20 mouse cellular contexts compared by ENCODE assay signal in the genomic region with DNA sequence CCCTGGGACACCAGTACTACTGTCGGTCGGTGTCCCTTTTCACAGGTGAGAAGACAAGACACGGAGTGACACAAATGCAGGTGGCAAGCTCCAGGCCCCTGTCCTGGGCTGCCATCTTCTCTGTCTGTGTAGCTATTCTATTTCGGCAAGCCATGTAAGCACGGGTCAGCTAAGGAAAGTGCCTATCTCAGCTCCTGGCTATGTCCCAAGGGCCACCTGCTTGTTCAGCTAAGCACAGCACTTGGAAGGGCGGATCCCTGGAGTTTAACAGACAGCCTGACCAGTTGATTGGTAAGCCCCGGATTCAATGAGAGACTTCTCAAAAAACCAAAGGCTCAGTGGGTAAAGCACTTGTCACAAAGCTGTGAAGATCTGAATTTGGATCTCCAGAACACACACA.
DNase-seq lines count a peak whose midpoint lies in the region; ATAC-seq and TF ChIP-seq lines count a peak whose summit lies in the region.
"Had no signal": no experiment of that assay in that cellular context is flagged by ENCODE, and none has a peak within 500 bp of the region (broad histone marks: within the 10 kb centered on the region; RNA-seq: fewer than 3 reads in every experiment).

No protein-coding gene starts in this region.

- no peak for ATAC-seq in liver, postnatal 0 days
- no peak for ATAC-seq in liver, embryonic 11.5 days (replicated peaks; ENCODE audit: low FRiP score)
- ATAC-seq: forebrain, postnatal 0 days; liver, embryonic 12.5 days had no signal

- DNase-seq in heart, adult 18-20 months: peak; percentile 58
- no peak for DNase-seq in heart, embryonic 10.5 days (ENCODE audit: low spot score)
- DNase-seq in liver, postnatal 0 days: no peak
- no peak for DNase-seq in liver, embryonic 11.5 days (ENCODE audit: low spot score)
- DNase-seq in kidney, adult 9 months: peak; percentile 46
- no peak for DNase-seq in cerebellum, adult 18-20 months
- no peak for DNase-seq in spleen, adult 12 weeks (ENCODE audit: low spot score)
- DNase-seq: adrenal gland, postnatal 36 days; cerebellum, adult 2 months; cerebellum, postnatal 36 days; forebrain, postnatal 0 days; gastrocnemius, postnatal 10 days; lung, embryonic 14.5 days; lung, postnatal 36 days; right cerebral cortex, postnatal 4 days; thymus, postnatal 4 days had no signal

- 81% methylated on average over 7 of the region's 7 CpGs for WGBS in heart, embryonic 10.5 days
- 86% methylated on average over 7 of the region's 7 CpGs for WGBS in liver, postnatal 0 days (ENCODE audit: insufficient replicate concordance)
- WGBS in liver, embryonic 11.5 days: 79% methylated on average over 7 of the region's 7 CpGs

- no peak overlapping the region for H3K9ac ChIP-seq in liver, postnatal 0 days (replicated peaks)
- no peak overlapping the region for H3K9ac ChIP-seq in liver, embryonic 11.5 days (ENCODE audit: low read depth, low read length)
- H3K9ac ChIP-seq: embryonic facial prominence, embryonic 15.5 days; forebrain, postnatal 0 days; heart, embryonic 15.5 days; hindbrain, embryonic 14.5 days; liver, embryonic 12.5 days; lung, embryonic 14.5 days had no signal

- no peak overlapping the region for H3K4me2 ChIP-seq in liver, postnatal 0 days (ENCODE audit: low read depth, low read length)
- no peak overlapping the region for H3K4me2 ChIP-seq in liver, embryonic 11.5 days
- H3K4me2 ChIP-seq: embryonic facial prominence, embryonic 15.5 days; heart, embryonic 15.5 days; hindbrain, embryonic 14.5 days; liver, embryonic 12.5 days; lung, embryonic 14.5 days had no signal

- no peaks in the 10 kb centered on the region for H3K36me3 ChIP-seq in heart, embryonic 10.5 days
- H3K36me3 ChIP-seq in liver, postnatal 0 days (replicated peaks; ENCODE audit: insufficient read depth, low read length): no peaks in the 10 kb centered on the region
- H3K36me3 ChIP-seq in liver, embryonic 11.5 days (ENCODE audit: control insufficient read depth, insufficient read depth, low read length): no peaks in the 10 kb centered on the region
- H3K36me3 ChIP-seq: embryonic facial prominence, embryonic 15.5 days; heart, embryonic 15.5 days; liver, embryonic 12.5 days had no signal

- H3K4me3 ChIP-seq in heart, embryonic 10.5 days: no peak overlapping the region
- no peak overlapping the region for H3K4me3 ChIP-seq in liver, postnatal 0 days (ENCODE audit: low read depth, low read length)
- no peak overlapping the region for H3K4me3 ChIP-seq in liver, embryonic 11.5 days (ENCODE audit: low read depth, low read length)
- H3K4me3 ChIP-seq: embryonic facial prominence, embryonic 15.5 days; heart, embryonic 15.5 days; liver, embryonic 12.5 days had no signal

- H3K9me3 ChIP-seq in heart, embryonic 10.5 days: no peaks in the 10 kb centered on the region
- no peaks in the 10 kb centered on the region for H3K9me3 ChIP-seq in liver, postnatal 0 days (ENCODE audit: low read length)
- no peaks in the 10 kb centered on the region for H3K9me3 ChIP-seq in liver, embryonic 11.5 days (ENCODE audit: control insufficient read depth, low read length)
- H3K9me3 ChIP-seq: embryonic facial prominence, embryonic 15.5 days; heart, embryonic 15.5 days; liver, embryonic 12.5 days had no signal

- no peak for TF ChIP-seq EP300 in liver, postnatal 0 days (IDR thresholded peaks at IDR 0.05; ENCODE audit: low read depth)

- H3K27ac ChIP-seq in heart, embryonic 10.5 days: no peak overlapping the region
- peak overlapping the region; percentile 66 for H3K27ac ChIP-seq in liver, postnatal 0 days (ENCODE audit: low read depth)
- no peak overlapping the region for H3K27ac ChIP-seq in liver, embryonic 11.5 days (ENCODE audit: low read depth, low read length)
- H3K27ac ChIP-seq: embryonic facial prominence, embryonic 15.5 days; heart, embryonic 15.5 days; hindbrain, embryonic 14.5 days; liver, embryonic 12.5 days had no signal

- peaks cover 8% of the 10 kb centered on the region for H3K27me3 ChIP-seq in heart, embryonic 10.5 days (ENCODE audit: insufficient read depth, poor library complexity, severe bottlenecking)
- H3K27me3 ChIP-seq in liver, postnatal 0 days (ENCODE audit: insufficient read depth, low read length): peaks cover 9% of the 10 kb centered on the region
- peaks cover 9% of the 10 kb centered on the region for H3K27me3 ChIP-seq in liver, embryonic 11.5 days (replicated peaks; ENCODE audit: control insufficient read depth, insufficient read depth, low read length)

- H3K4me1 ChIP-seq in heart, embryonic 10.5 days: peaks cover 38% of the 10 kb centered on the region
- H3K4me1 ChIP-seq in liver, postnatal 0 days (ENCODE audit: insufficient read depth): peaks cover 6% of the 10 kb centered on the region
- peaks cover 6% of the 10 kb centered on the region for H3K4me1 ChIP-seq in liver, embryonic 11.5 days (replicated peaks; ENCODE audit: control insufficient read depth, insufficient read depth, low read length)

- TF ChIP-seq CTCF in liver, postnatal 0 days (IDR thresholded peaks at IDR 0.05; ENCODE audit: low read depth): no peak

Comparison
In these comparisons a context has a peak if more than half of its experiments do, and no peak if none do; other contexts are left out.
1. DNase-seq: peak in heart, adult 18-20 months (2 of 2) and kidney, adult 9 months (single experiment); none in heart, embryonic 10.5 days (single experiment), liver, postnatal 0 days (single experiment), liver, embryonic 11.5 days (single experiment), cerebellum, adult 18-20 months (0 of 2) and spleen, adult 12 weeks (single experiment).